Mouse (Mus musculus): ENCODE measurements around the gene Hexdc.

- TF ChIP-seq TAL1 (IDR thresholded peaks at IDR 0.05; ENCODE audit: low read length) (no peak), GATA1 (IDR thresholded peaks at IDR 0.05; ENCODE audit: low read length) (no peak)
Measured at GRCm38 (mm10) chr11:121203859-121204160, 423 bp upstream of the Hexdc start.

Measured in erythroblast, embryonic 14.5 days (primary cell).